Mouse (Mus musculus) megakaryocyte, embryonic 14.5 days (primary cell): ENCODE data around the gene Ptn.

Experiments
- FLI1 ChIP-seq: IDR thresholded peaks from 2 replicates; pipeline ENCODE4 v1.6.1; 2012; ENCODE audit warnings: low read length, inconsistent platforms, mixed read lengths
- GATA1 ChIP-seq: IDR thresholded peaks from 3 replicates; pipeline ENCODE4 v1.6.1; 2012; ENCODE audit warnings: mixed read lengths, low read length, inconsistent platforms, borderline replicate concordance

- no peak for TF ChIP-seq FLI1
- TF ChIP-seq GATA1, result no peak
Measured at GRCm38 (mm10) chr6:36794535-36794934, 15.5 kb downstream of the Ptn start.
